Mouse (Mus musculus): ENCODE results near the gene Actl10.

The Actl10 gene

DNA sequence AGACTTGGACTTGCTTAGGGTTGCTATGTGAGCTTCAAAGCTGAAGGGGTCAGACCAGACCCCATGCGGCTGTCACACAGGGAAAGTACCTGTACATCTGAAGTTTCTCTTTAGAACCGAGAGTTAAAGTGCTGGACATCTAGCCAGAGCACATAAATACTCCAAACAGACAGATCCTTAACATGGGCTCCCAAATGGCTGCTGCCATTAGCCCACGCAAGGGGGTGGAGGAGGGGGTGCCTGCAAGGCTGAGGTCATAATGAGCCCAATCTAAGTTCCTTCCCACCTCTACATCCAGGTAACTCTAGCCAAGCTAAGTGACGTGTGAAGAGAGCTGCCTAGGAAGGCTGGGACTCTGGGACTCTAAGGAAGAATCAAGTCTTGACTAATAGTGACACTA lies at the start of gene Actl10:
TSS of gene Actl10 (plus strand) at position 301 of the 400 bp plus-strand sequence.
- DNase-seq (ENCODE audit: low spot score in 2 of 2) = no peak

DNA sequence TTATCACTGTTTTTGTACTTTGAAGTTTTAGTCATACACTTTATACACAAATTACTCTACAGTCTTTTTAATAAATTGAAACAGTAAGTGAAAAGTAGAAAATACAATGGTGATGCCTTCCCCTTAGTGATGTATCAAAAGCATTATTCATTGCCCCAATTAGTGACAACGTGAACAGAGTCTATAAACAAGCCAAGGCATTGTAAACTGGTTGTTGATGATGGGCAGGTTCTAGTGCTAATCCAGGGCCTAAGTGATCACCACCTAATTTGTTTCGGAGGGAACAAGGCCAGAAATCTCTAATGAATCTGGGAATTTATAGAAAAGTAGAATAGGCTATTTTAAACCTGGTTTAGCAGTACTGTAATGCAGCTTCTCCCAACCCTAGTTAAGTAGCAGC lies 44.5 kb upstream of the Actl10 start:
- DNase-seq (ENCODE audit: low spot score in 2 of 2) = no peak

DNA sequence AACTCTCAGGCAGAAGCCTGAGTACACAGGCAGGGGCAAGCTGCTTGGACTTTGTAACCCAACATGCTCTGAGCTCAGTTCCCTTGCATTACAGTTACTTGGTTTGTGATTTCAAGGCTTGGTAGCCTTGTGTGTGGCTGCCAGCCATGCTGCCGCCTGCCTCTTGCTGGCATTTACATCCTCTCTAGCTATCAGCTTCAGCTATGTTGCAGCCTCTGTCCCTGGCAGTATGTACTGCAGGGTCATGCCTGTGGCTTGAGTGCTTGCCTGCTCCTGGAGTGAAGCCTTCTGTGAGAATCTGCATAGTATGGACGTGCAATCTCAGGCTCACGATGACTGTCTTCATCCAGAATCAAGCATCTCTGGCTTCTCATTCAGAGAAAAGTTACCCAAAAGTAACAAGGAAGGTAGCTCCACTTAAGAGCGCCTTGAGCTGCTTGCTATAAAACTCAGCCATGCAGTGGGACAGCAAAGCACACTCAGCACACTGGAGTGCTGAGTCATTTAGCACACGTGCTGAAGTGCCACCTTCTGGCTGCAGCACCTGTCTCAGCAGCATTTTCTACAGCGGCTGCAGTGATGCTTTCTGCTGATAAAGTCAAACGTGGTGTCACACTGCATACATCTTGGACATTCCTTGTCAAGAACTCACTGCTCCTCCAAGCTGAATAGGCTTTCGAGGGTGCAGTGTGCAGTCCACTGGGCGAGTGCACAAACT lies 43.9 kb upstream of the Actl10 start:
- no peak for DNase-seq (ENCODE audit: low spot score in 2 of 2)

DNA sequence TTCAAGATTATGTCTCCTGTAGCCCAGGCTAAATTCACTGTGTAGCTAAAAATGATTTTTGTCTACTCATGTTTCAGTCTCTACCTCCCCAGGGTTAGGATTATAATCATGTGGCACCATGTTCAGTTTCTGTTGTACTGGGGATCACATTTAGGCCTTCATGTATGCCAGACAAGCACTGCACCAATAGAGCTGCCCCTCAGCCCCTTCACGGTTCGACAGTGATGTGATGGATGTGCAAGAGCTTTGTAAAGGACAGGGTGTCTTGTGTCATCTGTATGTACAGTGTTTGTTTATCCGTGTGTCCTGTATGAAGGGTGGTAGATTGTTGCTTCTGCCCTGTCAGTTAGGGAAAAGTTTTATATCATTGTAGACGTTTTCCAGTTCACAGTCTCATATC lies 43.1 kb upstream of the Actl10 start:
- no peak for DNase-seq (ENCODE audit: low spot score in 2 of 2)

DNA sequence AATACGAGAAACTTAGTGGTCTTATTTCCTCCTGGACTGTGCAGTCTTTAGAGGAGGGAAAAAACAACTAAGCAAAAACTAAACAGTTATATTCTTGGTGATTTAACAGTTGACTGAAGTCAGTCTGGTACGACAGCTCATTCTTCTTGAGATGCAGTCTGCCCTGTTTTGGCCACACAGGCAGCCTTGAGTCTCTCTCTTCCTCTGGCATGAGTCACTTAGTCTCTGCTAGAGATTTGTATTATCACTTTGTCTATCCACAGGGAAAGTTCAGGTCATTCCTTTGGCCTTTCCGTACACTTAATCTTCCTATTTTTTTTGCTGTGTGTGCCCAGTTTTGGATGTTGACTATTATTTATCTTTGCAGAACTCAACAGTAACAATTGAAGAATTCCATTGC lies 41.4 kb upstream of the Actl10 start:
- DNase-seq (ENCODE audit: low spot score in 2 of 2) = no peak

DNA sequence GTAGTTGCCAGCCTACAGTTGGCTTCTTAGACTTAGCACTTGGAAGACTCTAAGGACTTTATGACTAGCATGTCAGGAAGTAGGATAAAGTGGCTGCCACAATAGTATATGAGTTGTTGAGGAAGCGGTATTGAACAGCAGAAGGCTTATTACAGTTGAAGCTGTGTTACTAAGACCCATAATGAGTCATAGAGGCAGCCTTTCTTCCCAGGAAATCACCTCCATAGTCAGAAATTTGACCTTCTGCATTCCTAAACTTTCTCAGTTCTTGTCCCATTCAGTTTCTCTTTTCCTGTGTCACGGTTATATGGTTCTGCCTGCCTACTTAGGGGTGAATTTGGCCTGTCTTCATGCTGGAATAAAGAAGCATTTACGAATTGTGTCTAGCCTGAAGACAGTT lies 34.6 kb upstream of the Actl10 start:
- no peak for DNase-seq (ENCODE audit: low spot score in 2 of 2)

DNA sequence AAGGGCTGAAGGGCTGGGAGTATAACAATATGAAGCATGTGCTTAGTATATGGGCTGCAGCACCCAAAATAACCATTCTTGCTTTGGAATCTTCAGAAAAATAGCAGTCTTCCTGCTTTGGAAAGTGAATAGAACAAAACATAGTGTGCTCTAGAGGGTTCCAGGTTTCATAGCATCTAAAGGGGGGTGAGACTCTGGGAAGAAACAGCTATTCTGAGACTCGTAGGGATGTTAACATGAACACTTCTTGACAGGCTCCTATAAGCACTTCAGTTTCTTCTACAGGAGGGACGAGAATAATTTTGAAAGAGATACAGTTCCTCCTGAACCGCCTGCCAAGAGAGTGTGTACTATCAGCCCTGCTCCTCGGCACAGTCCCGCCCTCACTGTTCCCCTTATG lies 34.2 kb upstream of the Actl10 start:
- no peak for DNase-seq (ENCODE audit: low spot score in 2 of 2)

DNA sequence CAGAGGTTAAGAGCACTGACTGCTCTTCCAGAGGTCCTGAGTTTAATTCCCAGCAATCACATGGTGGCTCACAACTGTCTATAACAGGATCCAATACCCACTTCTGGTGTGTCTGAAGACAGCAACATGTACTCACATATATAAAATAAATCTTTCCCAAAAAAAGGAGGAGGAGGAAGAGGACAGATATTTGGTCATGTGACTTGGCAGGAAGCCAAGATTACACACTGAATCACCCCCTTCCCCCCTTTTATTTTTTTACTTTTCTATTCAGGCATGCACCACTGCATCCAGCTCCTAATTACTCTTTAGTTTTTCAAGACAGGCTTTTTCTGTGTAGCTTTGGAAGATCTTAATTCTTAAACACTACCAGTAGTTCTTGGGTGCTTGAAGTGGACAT lies 30.1 kb upstream of the Actl10 start:
- no peak for DNase-seq (ENCODE audit: low spot score in 2 of 2)

DNA sequence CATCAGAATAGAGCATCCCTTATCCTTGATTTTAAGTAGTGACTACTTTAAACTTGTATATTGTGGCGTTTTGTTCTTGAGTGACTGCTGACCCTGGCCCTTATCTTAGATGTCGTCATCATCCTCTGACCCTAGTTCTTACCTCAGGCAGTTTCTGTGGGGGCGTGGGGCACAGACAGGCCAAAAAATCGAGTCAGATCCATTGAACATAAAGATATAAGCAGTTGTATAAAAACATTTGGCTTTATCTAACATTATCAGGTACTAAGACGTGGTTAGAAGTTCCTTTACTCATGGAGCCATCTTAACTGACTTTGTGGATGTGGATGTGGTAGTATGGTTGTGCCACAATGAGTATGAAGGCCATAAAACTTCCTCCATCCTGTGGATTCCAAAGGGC lies 29.2 kb upstream of the Actl10 start:
- DNase-seq (ENCODE audit: low spot score in 2 of 2) = no peak

DNA sequence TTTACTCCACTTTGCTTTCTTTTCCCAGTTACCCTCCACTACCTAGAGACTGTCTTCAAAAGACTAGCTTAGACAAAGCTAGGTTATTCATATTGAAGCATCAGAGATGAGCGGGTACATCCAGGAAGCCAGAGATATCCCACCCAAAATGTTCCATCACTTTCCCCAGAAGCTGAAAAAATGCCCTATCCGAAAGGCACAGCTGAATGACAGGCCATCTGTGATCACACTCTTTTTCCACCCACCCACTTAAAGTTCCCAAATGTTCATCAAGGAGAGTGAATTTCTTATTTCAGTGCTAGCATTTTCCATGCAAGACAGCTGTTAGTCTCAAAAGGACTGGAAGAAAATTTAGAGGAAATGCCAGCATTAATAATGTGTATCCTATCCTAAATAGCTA lies 26.3 kb upstream of the Actl10 start:
- no peak for DNase-seq (ENCODE audit: low spot score in 2 of 2)

DNA sequence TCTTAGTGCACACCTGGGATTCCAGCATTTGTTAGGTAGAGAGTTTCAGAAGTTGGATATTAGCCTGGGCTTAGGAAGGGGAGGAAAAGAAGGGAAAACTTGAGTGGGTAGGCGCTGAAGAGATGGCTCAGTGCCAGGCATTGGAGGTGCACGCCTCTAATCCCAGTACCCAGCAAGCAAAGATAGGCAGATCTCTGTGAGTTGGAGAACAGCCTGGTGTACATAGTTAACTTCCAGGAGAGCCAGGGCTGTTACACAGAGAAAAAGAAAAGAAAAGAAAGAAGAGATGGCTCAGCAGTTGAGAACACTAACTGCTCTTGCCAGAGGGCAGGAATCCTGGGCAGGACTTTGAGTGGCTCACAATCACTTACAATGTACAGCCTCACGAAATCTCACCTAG lies 25.0 kb upstream of the Actl10 start:
- no peak for DNase-seq (ENCODE audit: low spot score in 2 of 2)

DNA sequence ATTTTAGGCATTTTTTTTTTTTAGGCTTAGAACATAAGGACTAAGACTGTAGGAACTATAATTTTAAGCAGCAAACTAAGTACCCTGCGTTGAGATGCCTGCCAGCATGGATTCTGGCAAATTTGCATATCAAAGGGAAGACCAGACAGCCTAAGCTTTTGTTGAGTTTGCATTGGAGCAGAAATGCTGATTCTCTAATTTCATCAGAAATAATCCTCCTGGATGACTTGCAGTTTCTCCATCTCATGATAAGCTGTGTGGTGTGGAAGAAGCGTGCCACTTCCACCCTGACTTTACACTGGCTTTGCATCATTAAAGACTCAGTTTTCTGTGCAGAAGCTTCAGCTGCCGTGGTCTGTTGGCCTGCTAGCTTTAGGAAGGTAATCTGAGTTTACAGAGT lies 18.7 kb upstream of the Actl10 start:
- no peak for DNase-seq (ENCODE audit: low spot score in 2 of 2)

DNA sequence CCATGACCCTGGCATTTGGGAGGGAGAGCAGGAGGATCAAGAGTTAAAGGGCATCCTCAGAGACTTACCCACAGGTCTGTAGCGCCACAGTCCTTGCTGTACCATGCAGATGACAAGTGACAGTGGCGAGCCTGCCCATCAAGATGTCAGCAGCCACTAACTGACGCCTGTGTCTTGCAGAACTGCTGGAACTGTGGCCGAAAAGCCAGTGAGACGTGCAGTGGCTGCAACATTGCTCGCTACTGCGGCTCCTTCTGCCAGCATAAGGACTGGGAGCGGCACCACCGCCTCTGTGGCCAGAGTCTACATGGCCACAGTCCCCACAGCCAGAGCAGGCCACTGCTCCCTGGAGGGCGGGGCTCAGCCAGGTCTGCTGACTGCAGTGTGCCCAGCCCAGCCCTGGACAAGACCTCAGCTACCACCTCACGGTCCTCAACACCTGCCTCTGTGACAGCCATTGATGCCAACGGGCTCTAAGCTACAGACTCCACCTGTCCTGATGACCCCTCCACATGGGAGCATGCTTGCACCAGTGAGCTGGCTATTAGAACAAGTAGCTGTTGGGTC lies 16.8 kb upstream of the Actl10 start:
- no peak for DNase-seq (ENCODE audit: low spot score in 2 of 2)

DNA sequence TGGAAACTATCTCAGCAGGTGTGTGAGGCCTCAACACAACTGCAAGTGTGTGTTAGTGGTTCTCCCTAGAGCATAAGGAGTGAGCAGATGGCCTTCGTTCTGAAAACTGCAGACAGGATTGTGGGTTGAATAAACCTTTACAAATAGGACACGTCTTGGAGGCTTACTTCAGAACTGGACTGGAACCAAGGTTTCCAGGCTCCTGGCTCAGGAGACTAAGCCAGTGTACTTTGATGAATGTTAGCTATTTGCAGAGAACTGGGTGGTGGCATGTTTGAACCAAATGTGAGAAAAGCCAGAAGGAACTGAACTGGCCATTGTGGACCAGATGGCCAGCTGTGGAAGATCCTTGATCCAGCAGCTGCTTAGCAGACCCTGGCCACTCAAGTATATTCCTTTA lies 13.3 kb upstream of the Actl10 start:
- DNase-seq (ENCODE audit: low spot score in 2 of 2) = no peak

DNA sequence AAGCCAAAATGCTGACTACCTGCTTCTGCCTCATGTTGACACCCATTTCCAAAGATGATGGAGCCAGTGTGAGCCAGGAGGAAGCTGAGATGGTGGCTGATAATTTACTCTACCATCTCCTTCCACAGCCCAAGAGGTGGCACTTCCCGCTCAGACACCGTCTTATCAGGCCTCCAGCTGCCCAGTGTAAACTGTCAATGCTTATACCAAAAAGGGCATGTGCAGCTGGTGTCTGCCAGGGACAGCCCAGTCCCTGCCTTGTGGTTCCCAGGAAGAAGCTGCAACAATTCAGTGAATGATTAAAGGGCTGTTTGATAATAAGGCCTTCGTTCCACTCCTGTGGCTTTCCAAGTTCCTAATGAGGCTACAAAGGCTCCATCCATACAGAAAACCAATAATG lies 12.9 kb upstream of the Actl10 start:
- no peak for DNase-seq (ENCODE audit: low spot score in 2 of 2)

DNA sequence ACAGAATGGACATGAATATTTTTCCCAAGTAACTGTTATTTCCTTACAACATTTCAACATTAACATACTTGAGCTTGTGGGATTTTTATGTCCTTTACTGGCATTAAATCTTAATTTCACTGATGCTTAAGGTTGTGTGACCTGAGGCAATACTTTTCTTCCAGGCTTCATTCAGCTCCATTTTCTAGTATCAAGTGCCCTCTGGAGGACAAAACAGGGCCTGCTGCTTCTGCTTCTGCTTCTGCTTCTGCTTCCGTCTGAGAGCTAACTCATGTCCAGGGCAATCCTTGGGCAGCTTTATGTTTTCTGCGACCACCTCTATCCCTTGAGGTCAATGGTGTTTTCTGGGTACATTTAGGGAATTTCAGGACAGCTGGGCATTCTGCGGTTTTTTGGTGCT lies 11.9 kb upstream of the Actl10 start:
- peak in 1 of 2 experiments; percentile 63 for DNase-seq (ENCODE audit: low spot score in 2 of 2)

DNA sequence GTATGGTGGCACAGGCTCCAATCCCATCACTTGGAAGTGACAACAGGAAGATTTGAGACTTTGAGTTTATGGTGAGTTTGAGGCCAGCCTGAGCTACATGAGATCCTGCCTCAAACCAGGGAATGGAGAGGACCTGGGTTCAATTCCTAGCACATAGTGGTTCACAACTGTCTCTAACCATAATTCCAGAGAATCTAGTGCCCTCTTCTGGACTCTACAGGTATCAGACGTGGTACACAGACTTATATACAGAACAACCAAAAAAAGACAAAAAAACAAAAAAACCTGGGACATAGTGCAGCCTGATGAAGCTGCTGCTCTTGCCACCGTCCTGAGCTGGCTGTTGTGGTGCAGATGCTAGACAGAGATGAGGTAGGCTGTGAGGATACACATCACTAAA lies 9.9 kb upstream of the Actl10 start:
- DNase-seq (ENCODE audit: low spot score in 2 of 2) = no peak

DNA sequence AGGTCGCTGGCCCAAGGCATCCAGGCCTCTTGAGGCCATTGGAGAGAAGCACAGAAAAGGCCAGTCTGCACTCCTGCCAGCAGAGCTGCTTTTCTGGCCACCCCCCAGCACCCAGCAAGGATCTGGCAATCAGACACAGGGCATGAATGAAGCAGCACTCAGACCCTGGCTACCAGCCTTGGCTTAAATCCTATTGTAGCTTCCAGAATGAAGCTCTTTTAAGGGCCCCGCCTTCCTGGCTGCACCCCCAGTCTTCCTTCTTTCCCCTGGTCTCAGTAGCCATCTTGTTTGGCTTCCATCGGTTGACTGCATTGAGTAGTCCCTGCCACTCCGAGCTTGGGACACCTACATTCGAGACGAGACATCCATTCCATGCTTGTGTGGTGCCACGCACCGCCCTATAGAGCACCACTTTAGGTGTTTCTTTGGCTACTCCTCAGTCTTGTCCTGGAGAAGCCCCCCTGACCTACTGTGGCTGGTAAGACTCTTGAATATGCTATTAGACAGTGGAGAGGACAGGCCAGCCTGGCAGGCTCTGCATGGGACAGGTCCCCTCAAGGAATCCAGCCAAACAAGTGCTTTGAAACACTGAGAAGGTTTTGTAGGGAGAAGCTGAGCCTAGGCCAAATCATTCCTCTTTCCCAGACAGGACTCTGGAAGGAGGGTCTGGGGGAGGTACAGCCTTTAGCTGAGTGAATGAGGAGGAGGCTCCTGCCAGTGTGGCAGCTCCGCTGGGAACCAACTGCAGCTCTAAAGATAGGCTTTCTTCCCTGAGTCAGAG lies 7.8 kb upstream of the Actl10 start:
- DNase-seq (ENCODE audit: low spot score in 2 of 2) = peak; percentile 68 to 84

DNA sequence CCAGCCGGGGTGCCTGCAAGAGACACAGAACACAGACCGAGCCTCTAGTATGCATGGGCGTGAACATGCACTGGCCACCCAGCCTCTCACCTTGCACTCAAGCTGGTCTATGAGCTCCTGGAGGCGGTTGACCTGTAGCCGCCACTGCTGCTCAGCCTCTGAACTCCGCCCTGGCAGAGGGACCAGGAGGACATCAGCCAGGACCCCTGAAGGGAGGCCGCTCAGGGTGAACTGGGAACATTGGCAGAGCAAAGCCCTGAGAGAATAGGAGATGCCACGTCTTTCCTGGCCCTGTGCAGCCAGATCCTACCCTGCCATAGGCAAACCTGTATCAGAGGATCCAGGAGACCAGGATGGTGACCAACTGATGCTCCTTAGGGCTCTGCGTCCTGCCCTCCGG lies 4.9 kb upstream of the Actl10 start, which contains the start of gene 1700003F12Rik:
TSS of gene 1700003F12Rik (plus strand) at position 375 of the 400 bp plus-strand sequence.
- no peak for DNase-seq (ENCODE audit: low spot score in 2 of 2)

DNA sequence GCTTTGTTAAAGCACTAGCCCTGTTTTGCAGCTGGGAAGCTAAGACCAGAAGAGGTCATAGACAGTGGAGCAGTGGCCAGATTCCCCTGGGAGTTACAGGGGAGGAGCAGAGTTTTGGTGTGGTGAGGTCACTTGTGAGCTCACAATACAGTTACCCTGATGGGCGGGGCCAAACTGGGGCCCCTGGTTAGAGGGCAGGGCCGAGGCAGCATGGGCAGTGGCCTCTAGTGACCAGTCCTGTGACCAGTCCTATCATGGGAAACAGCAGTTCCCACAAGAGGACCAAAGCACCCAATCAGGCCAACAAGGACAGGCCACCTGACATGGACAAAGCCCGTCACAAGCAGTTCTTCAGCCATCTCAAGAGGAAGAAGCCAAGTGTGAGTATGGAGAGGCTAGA lies 2.9 kb upstream of the Actl10 start:
- no peak for DNase-seq (ENCODE audit: low spot score in 2 of 2)

DNA sequence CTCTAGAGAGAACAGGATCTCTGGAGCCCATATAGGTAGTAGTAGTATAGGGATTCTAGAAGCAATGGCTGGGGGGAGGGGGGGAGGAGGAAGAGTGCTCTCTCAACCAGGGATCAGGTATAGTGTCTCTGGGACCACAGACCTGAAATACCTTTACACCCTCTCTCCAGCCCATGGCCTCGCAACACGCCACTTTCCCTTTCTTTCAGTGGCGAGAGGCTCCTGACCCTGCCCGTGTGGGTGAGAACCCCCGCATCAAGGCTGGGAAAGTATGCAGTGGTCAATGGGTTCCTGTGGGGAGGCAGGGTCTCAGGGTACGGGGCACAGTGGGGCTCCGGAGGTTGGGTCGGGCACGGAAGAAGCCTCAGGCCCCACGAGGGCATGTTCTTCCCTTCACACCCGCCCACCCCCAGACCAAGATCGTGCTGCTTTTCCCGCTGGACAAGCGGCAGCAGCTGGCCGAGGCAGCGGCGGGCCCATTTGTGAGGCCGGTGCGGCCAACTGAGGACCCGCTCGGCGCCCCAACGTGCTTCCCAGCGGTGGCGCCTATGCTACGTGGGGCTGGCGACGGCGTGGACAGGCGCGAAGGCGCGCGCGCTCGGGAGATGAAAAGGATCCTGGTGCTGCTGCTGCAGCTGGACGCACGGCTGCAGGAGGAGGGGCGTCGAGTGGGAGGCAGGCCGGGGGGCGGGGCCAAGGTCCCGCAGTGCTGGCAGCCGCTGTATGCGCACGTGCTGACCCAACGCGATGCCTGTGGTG lies 2.3 kb upstream of the Actl10 start:
- peak in 1 of 2 experiments; percentile 70 for DNase-seq (ENCODE audit: low spot score in 2 of 2)

DNA sequence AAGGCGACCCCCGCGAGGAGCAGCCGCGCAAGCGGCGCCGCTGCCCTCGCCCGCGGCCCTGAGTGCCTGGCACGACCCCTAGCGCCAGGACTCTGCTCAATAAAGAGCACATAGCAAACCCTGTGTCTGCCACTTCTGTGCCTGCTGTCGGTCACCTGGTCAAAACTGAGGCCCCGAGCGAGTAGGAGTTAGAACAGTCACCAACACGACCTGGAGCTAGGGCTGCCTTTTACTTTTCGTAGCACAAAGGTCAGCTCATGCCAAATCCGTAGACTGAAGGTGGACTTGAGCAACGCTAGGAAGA lies 1.7 kb upstream of the Actl10 start:
- DNase-seq (ENCODE audit: low spot score in 2 of 2) = no peak

DNA sequence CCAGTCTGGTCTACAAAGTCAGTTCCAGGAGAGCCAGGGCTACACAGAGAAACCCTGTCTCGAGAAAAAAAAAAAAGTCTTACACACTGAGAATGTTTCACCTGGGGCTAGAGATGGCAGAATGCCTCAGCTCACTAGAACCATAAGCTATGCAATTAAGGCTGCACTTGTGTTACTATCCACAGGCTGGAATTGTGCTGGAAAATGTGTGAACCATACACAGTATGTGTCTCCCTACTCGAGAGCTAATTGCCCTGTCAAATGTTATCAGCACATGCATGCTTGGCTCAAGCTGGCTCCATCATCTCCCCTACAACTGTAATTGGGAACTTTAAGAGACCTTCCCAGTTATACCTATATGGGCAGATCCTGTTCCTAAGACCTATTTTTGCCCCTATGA lies 639 bp upstream of the Actl10 start:
- no peak for DNase-seq (ENCODE audit: low spot score in 2 of 2)

All from frontal cortex, postnatal 10 days (tissue).